Mouse (Mus musculus): ENCODE data around the gene Fmo5.

DNA sequence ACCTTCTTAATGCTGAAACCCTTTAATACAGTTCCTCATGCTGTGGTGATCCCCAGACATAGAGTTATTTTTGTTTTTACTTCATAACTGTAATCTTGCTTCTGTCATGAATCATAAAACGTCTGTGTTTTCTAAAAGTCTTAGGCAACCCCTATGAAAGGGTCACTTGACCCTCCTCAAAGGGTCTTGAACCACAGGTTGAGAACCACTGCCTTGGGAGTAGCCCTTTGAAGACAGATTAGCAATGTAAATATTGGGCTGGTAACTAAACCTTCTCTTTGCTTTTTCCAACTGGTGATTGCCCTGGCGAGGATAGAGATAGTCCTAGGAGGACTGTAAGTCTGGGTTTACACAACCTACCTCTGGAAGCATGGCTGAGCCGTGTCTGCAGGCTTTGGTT is 72.6 kb downstream of the Fmo5 start:
- TF ChIP-seq CTCF (conservative IDR thresholded peaks at IDR 0.05; ENCODE audit: low read length) (no peak), NANOG (IDR thresholded peaks at IDR 0.05; ENCODE audit: borderline replicate concordance, low read length) (no peak), POU5F1 (IDR thresholded peaks at IDR 0.05; ENCODE audit: borderline replicate concordance, low read length) (no peak)

Measured in E14TG2a.4 (cell line).